Mouse (Mus musculus) retina, postnatal 1 day (tissue): ENCODE results near the gene Lrp2.

ENCODE experiments used
- DNase-seq: peaks from one replicate; pipeline ENCODE4 v3.0.0-alpha.2; 2012

Lrp2 gene

GRCm38 (mm10) chr2:69396760-69397435 lies 189.0 kb downstream of the Lrp2 start:
- DNase-seq, result no peak

DNA sequence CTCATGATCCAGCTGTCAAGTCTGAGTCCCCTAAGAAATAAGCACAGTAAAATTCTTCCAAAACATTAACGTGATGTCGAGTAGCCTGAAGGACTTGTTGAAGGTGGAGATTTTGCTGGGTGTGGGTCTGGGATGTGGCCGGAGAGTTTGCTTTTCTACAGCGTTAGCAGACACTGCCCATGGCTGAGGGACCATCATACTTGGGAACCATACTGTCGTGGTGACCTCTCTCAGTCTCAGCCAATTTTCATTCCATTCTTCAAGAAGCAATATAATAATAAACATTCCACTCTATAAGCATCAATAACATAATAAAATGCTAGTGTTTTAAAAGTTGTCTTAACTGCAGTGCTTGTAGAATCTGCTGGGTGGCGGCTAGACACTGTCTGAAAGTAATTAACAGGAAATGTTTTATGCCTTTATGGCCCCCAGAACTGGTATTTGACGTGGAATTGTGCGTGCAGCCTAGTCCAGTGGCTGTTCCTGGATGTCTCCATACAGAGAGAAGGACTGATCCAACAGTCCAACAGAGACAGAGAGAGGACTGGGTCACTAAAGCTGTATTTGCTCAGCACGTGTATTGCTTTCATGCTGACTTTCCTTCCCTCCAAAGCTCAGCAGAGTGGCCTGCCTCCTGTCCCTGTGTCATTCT lies 190.1 kb downstream of the Lrp2 start:
- DNase-seq, result no peak

DNA sequence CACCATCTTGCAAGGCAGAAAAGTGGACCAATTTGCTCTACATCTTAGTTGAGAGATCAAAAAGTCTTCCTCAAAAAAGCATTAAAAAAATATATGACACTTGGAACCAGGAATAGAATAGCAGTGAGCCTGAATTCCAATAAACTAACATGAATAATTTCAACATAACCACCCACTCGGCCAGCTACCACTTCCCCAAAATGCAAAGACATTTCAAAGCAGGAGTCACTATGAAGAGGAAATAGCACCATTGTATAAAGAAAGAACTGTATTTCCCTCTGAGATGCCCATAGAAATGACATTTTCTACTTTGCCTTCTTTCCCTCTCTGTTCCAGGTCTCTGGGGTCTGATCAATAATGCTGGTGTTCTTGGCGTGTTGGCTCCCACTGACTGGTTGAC lies 191.9 kb downstream of the Lrp2 start:
- DNase-seq, result no peak

DNA sequence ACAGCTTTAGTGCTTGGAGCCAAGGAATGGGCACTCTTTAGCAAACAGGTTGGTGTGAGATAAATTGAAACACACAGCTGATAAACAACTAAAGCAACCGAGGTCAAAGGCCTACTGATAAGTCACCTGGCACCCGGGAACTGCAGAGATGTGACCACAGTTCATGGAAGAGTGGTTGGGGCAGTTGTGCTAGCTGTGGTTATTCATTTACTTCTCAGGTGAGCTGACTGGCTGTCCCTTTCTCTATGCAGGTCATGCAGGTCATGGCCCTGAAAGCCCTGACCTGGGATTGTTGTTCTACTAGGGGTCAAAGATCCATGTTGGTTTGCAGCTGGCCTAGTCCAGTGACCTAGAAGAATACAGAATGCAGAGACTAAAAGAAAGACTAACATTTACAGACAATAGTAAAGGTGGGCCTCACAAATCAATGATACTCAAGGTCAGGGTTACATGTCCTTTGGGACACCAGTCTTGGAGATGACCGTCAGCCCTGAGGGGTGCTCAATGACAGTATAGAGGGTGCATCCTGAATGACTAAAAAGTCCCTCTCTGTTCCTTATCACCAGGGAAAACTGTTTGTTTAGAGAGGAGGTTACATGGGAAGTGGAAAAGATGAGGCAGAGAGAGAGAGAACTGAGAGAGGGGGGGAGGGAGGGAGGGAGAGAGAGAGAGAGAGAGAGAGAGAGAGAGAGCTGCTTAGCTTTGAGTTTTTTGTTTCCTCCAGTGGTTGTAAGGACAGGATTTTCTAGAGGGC lies 199.6 kb downstream of the Lrp2 start:
- no peak for DNase-seq

DNA sequence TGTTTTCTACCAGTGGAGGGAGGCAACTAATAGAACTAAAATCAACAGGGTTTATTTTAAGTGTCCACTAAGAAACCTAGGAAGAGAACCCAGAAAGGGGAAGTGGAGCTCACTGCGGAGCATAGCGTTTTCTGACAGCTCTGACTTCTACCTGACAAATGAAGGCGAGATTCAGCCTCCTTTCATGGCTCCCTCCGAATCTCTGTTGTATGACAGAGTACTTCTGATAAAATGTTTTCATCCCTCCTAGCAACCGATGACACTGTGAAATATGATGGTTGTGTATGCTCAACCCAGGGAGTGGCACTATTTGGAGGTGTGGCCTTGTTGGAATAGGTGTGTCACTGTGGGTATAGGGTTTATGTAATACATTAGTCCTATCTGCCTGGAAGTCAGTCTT lies 203.0 kb downstream of the Lrp2 start:
- DNase-seq, result no peak

- DNase-seq, result peak; percentile 23
Measured at GRCm38 (mm10) chr2:69381740-69382139, 204.1 kb downstream of the Lrp2 start.

DNA sequence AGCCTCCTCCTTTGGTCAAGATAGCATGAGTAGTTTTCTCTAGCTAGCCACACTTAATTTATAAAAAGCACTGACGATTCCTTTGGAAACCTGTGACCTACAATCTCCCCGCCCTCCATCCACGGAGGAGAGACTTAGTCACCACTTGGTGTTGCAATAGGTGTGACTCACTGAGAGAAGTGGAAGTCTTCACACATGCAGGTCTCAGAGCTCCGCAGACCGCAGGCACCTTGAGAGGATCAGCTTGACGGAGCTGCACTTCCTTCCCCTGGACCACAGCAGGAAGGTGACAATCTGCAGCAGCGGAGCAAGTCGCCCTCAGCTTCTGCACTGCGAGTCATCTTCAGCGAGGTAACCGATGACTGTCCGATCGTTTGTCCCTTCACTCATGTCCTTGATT lies 205.6 kb downstream of the Lrp2 start, which contains the start of gene Dhrs9:
Gene Dhrs9 (plus strand): TSS at position 165 of the 400 bp plus-strand sequence.
- DNase-seq, result no peak

DNA sequence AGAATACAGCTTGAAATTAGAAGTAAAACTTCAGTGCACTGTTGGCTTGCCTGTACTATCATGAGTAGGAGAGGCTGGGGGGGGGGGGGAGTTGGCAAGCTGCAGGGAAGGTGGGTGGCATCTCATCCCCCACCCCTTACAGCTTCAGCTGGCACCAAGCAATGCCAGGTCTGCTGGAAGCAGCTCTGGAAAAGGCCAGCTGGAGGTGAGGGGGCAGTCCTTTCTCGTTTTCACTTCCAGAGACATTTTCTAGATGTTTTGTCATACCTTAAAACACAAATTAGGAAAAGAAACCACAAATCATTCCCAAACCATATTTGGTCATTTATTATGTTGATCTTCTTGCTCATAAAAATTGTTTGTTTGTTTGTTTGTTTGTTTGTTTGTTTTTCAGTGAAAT lies 206.1 kb downstream of the Lrp2 start:
- DNase-seq, result no peak

GRCm38 (mm10) chr2:69376780-69377179 lies 209.1 kb downstream of the Lrp2 start:
- DNase-seq, result no peak
